Mouse (Mus musculus): ENCODE data around the gene Chrnb2. TPM values are rescaled to one million over a fixed set of nuclear protein-coding genes. Genes with fewer than 3 reads are reported as not detected.

Gene Chrnb2
- total RNA-seq, 2 experiments from 2014 or later: 0.22 to 0.37 TPM

- peak; percentile 28; the same call in 1 of the 2 replicates for ATAC-seq (replicated peaks; ENCODE audit: poor library complexity)
Observed at GRCm38 (mm10) chr3:89715207-89715966, 49.0 kb downstream of the Chrnb2 start.

GRCm38 (mm10) chr3:89714359-89715206 is 49.8 kb downstream of the Chrnb2 start, which contains the start of gene Adar:
Gene Adar, plus strand, starts transcription at chr3:89715022.
- ATAC-seq (replicated peaks; ENCODE audit: poor library complexity): peak; percentile 93

GRCm38 (mm10) chr3:89704064-89704463 is 60.4 kb downstream of the Chrnb2 start:
- no peak for ATAC-seq (replicated peaks; ENCODE audit: poor library complexity)

- no peak for ATAC-seq (replicated peaks; ENCODE audit: poor library complexity)
Observed at GRCm38 (mm10) chr3:89703596-89703995, 60.8 kb downstream of the Chrnb2 start.

GRCm38 (mm10) chr3:89700461-89700860 is 64.0 kb downstream of the Chrnb2 start:
- ATAC-seq (replicated peaks; ENCODE audit: poor library complexity): no peak

GRCm38 (mm10) chr3:89698958-89699357 is 65.5 kb downstream of the Chrnb2 start:
- no peak for ATAC-seq (replicated peaks; ENCODE audit: poor library complexity)

Other genes starting within 250 kb of the Chrnb2 start
- not detected in 2 replicates for gene Kcnn3, start 244.5 kb downstream of the Chrnb2 start, total RNA-seq (2015)
- gene Kcnn3, start 244.5 kb downstream of the Chrnb2 start, total RNA-seq (2017): 0.03 TPM in 1 of 2 replicates, not detected in the other
- 20.4 and 23.7 TPM in 2 replicates for gene Adar, start 49.6 kb downstream of the Chrnb2 start, total RNA-seq (2015)
- 23.2 and 29.9 TPM in 2 replicates for gene Adar, start 49.6 kb downstream of the Chrnb2 start, total RNA-seq (2017)
- 92.5 and 110 TPM in 2 replicates for gene Ube2q1, start 9.0 kb upstream of the Chrnb2 start, total RNA-seq (2015)
- 98.1 and 128 TPM in 2 replicates for gene Ube2q1, start 9.0 kb upstream of the Chrnb2 start, total RNA-seq (2017)
- gene She, start 66.7 kb upstream of the Chrnb2 start, total RNA-seq (2015): 0.12 TPM in 1 of 2 replicates, not detected in the other
- not detected in 2 replicates for gene She, start 66.7 kb upstream of the Chrnb2 start, total RNA-seq (2017)
- gene Il6ra, start 148.6 kb upstream of the Chrnb2 start, total RNA-seq (2015): 39.5 and 43.6 TPM in 2 replicates
- gene Il6ra, start 148.6 kb upstream of the Chrnb2 start, total RNA-seq (2017): 12.5 and 15.5 TPM in 2 replicates
- gene Atp8b2, start 198.9 kb upstream of the Chrnb2 start, total RNA-seq (2015): 7.3 and 8.6 TPM in 2 replicates
- gene Atp8b2, start 198.9 kb upstream of the Chrnb2 start, total RNA-seq (2017): 25.7 and 28.5 TPM in 2 replicates
- gene Hax1, start 234.1 kb upstream of the Chrnb2 start, total RNA-seq (2015): 145 and 177 TPM in 2 replicates
- gene Hax1, start 234.1 kb upstream of the Chrnb2 start, total RNA-seq (2017): 81.7 and 92.1 TPM in 2 replicates

Measured in megakaryocyte progenitor cell, adult 5-6 weeks (primary cell).